ENCODE assay signal across 9 mouse cellular contexts in the genomic region with DNA sequence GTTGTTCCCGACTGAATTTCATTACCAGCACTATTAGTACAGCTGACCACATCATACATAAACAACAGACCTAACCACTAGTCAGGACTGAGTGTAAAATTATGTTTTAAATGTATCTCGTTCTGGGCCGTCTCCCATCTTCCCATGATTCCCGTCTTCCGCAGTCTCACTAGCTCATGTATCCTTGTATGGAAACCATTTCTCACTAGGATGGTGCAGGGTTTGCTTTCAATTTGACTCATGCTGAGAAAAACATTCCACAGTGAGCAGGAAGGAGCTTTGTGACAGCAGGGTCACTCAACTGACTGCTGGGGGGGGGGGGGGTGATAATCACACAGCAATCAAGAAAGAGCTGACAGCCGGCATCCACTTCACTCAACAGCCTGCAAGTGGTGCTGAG. TPM values are rescaled to one million over a fixed set of nuclear protein-coding genes. Genes with fewer than 3 reads are reported as not detected.
DNase-seq lines count a peak whose midpoint lies in the region; ATAC-seq and TF ChIP-seq lines count a peak whose summit lies in the region.
"Had no signal": no experiment of that assay in that cellular context is flagged by ENCODE, and none has a peak within 500 bp of the region (broad histone marks: within the 10 kb centered on the region; RNA-seq: fewer than 3 reads in every experiment).

No protein-coding gene starts in this region.

- no peaks in the 10 kb centered on the region for H3K27me3 ChIP-seq in heart, embryonic 14.5 days (ENCODE audit: control insufficient read depth, insufficient read depth, low read length)
- H3K27me3 ChIP-seq in heart, adult 2 months (ENCODE audit: control insufficient read depth, insufficient read depth, low read length) = no peaks in the 10 kb centered on the region
- H3K27me3 ChIP-seq in neural tube, embryonic 13.5 days = no peaks in the 10 kb centered on the region
- no peaks in the 10 kb centered on the region for H3K27me3 ChIP-seq in limb, embryonic 12.5 days

- H3K4me2 ChIP-seq in heart, embryonic 14.5 days (ENCODE audit: low read length) = peak overlapping the region; percentile 48
- 0 out of 2 replicates have a peak overlapping the region, but pooled peaks have one; percentile 11 for H3K4me2 ChIP-seq in neural tube, embryonic 13.5 days
- H3K4me2 ChIP-seq in limb, embryonic 12.5 days = no peak overlapping the region

- 11% methylated on average over 6 of the region's 6 CpGs for WGBS in heart, embryonic 14.5 days
- WGBS in heart, adult 2 months = 19% methylated on average over 6 of the region's 6 CpGs
- WGBS in neural tube, embryonic 13.5 days = 35% methylated on average over 5 of the region's 6 CpGs
- 19% methylated on average over 6 of the region's 6 CpGs for WGBS in limb, embryonic 12.5 days

- intact Hi-C loops in heart, adult 2 months (cut with DNase I) = no loop called here

- no peak for ATAC-seq in heart, embryonic 14.5 days (ENCODE audit: insufficient number of reproducible peaks, insufficient read depth, low FRiP score, low read depth)
- ATAC-seq in neural tube, embryonic 13.5 days (ENCODE audit: low read depth) = peak; percentile 24
- ATAC-seq in limb, embryonic 12.5 days (ENCODE audit: insufficient number of reproducible peaks, insufficient read depth, low FRiP score, low TSS enrichment, low read depth) = peak; percentile 32; the same call in 1 of the 2 replicates

- H3K4me1 ChIP-seq in heart, embryonic 14.5 days (ENCODE audit: control insufficient read depth in 2 of 2, insufficient read depth in 2 of 2, low read length in 2 of 2) = peaks cover 13 to 16% of the 10 kb centered on the region in 2 experiments
- H3K4me1 ChIP-seq in heart, adult 2 months (ENCODE audit: control insufficient read depth, insufficient read depth, low read length) = no peaks in the 10 kb centered on the region
- peaks cover 49% of the 10 kb centered on the region for H3K4me1 ChIP-seq in neural tube, embryonic 13.5 days (replicated peaks)
- peaks cover 50% of the 10 kb centered on the region for H3K4me1 ChIP-seq in limb, embryonic 12.5 days (replicated peaks)

- H3K4me3 ChIP-seq in heart, embryonic 14.5 days (ENCODE audit: control insufficient read depth in 1 of 2, insufficient read depth in 1 of 2, low read depth in 1 of 2, low read length in 2 of 2) = no peak overlapping the region
- H3K4me3 ChIP-seq in heart, adult 2 months = no peak overlapping the region
- no peak overlapping the region for H3K4me3 ChIP-seq in neural tube, embryonic 13.5 days
- no peak overlapping the region for H3K4me3 ChIP-seq in limb, embryonic 12.5 days (replicated peaks)

- no peaks in the 10 kb centered on the region for H3K9me3 ChIP-seq in heart, embryonic 14.5 days (ENCODE audit: control insufficient read depth, low read length)
- no peaks in the 10 kb centered on the region for H3K9me3 ChIP-seq in neural tube, embryonic 13.5 days
- H3K9me3 ChIP-seq in limb, embryonic 12.5 days = peaks cover 4% of the 10 kb centered on the region; the same call in 1 of the 2 replicates

- peak overlapping the region; percentile 37 to 74; a peak in 3 of 4 replicates for H3K27ac ChIP-seq in heart, embryonic 14.5 days (replicated peaks in 1 of 2; ENCODE audit: control insufficient read depth in 1 of 2, insufficient read depth in 1 of 2, low read depth in 2 of 2, low read length in 2 of 2)
- H3K27ac ChIP-seq in heart, adult 2 months = no peak overlapping the region
- H3K27ac ChIP-seq in neural tube, embryonic 13.5 days (replicated peaks) = peak overlapping the region; percentile 78
- H3K27ac ChIP-seq in limb, embryonic 12.5 days = no peak overlapping the region; the same call in 1 of the 2 replicates

- no peak for TF ChIP-seq CTCF in heart, adult 2 months (IDR thresholded peaks at IDR 0.05)

- no peaks in the 10 kb centered on the region for H3K79me2 ChIP-seq in heart, adult 2 months (replicated peaks; ENCODE audit: control insufficient read depth, insufficient read depth, low read length)

- H3K36me3 ChIP-seq in heart, embryonic 14.5 days (ENCODE audit: control insufficient read depth, insufficient read depth, low read length) = peaks cover 24% of the 10 kb centered on the region
- H3K36me3 ChIP-seq in heart, adult 2 months (ENCODE audit: control insufficient read depth, insufficient read depth, low read length) = no peaks in the 10 kb centered on the region
- H3K36me3 ChIP-seq in neural tube, embryonic 13.5 days = peaks cover 30% of the 10 kb centered on the region
- H3K36me3 ChIP-seq in limb, embryonic 12.5 days = peaks cover 32% of the 10 kb centered on the region

- DNase-seq in heart, adult 2 months = no peak
- no peak for DNase-seq in neural tube, embryonic 10.5 days (ENCODE audit: extremely low spot score, low spot score)
- no peak for DNase-seq in gastrocnemius, adult 8-10 months (ENCODE audit: low spot score in 2 of 2)
- no peak for DNase-seq in urinary bladder, postnatal 10 days (ENCODE audit: low spot score)
- no peak for DNase-seq in cerebellum, postnatal 14 days
- DNase-seq: B cell, adult 2 months had no signal

- no peak for TF ChIP-seq POLR2A in heart, adult 2 months (IDR thresholded peaks at IDR 0.05; ENCODE audit: insufficient read depth, low read depth, low read length)

- H3K9ac ChIP-seq in heart, embryonic 14.5 days (ENCODE audit: low read length) = peak overlapping the region; percentile 46
- H3K9ac ChIP-seq in heart, adult 2 months (ENCODE audit: low read depth, low read length) = no peak overlapping the region
- H3K9ac ChIP-seq in neural tube, embryonic 13.5 days = no peak overlapping the region
- H3K9ac ChIP-seq in limb, embryonic 12.5 days (replicated peaks) = no peak overlapping the region

- no peak for TF ChIP-seq EP300 in heart, adult 2 months (IDR thresholded peaks at IDR 0.05; ENCODE audit: insufficient read depth, low read depth, low read length)

RNA-seq across cellular contexts. Expression of a gene that starts 25.3 kb away (rescaled TPM):
- 56.1 and 56.4 TPM in 2 replicates for polyA plus RNA-seq in heart, embryonic 14.5 days (2014; fragmentation: Nextera tagmentation; extraction: Ambion mirVana)
- 100 to 1,000 TPM; 135 to 152 TPM for total RNA-seq in heart, adult 2 months (2021)
- 64.6 and 94.0 TPM in 2 replicates for polyA plus RNA-seq in heart, adult 2 months (2012; rRNA removed)
- 67.3 and 68.3 TPM in 2 replicates for polyA plus RNA-seq in neural tube, embryonic 13.5 days (2015; fragmentation: Nextera tagmentation; extraction: Ambion mirVana)
- polyA plus RNA-seq in limb, embryonic 12.5 days (2016; fragmentation: Nextera tagmentation; extraction: Ambion mirVana) = 40.8 and 41.0 TPM in 2 replicates
- total RNA-seq in gastrocnemius, adult 8-10 months (2022) = 10 to 100 TPM; 75.2 to 88.9 (median 78.6) TPM

Comparison
In these comparisons a context has a peak if more than half of its experiments do, and no peak if none do; other contexts are left out.
1. H3K27ac ChIP-seq: peak in heart, embryonic 14.5 days (2 of 2) and neural tube, embryonic 13.5 days (single experiment); none in heart, adult 2 months (single experiment) and limb, embryonic 12.5 days (single experiment).